Mouse (Mus musculus) bone marrow macrophage, adult 2 months (primary cell): ENCODE measurements around the gene Exoc4. TPM values are rescaled to one million over a fixed set of nuclear protein-coding genes. Genes with fewer than 3 reads are reported as not detected.

Source experiments
- H3K27ac ChIP-seq: 2 replicates; pipeline ENCODE4 v1.5.1; 2012; ENCODE audit warnings: low read depth, low read length; ENCODE audit not compliant: insufficient read depth
- H3K4me1 ChIP-seq: 2 replicates; pipeline ENCODE4 v1.6.1; 2012; ENCODE audit warnings: low read length; ENCODE audit not compliant: control insufficient read depth, insufficient read depth
- H3K4me3 ChIP-seq: 2 replicates; pipeline ENCODE4 v1.5.1; 2012; ENCODE audit warnings: mild to moderate bottlenecking, low read length, moderate library complexity; ENCODE audit not compliant: insufficient read depth
- CTCF ChIP-seq: IDR thresholded peaks from 2 replicates; pipeline ENCODE4 v1.5.1; 2012; ENCODE audit warnings: low read depth, mild to moderate bottlenecking, low read length, moderate library complexity
- POLR2A ChIP-seq: IDR thresholded peaks from 2 replicates; pipeline ENCODE4 v1.6.1; 2012; ENCODE audit warnings: mild to moderate bottlenecking, low read depth, low read length, borderline replicate concordance
- polyA plus RNA-seq: library from polyadenylated mRNA; stranded (reverse); fragments of >200 nt; gene quantifications from 2 replicates; pipeline ENCODE4 v1.2.4, GENCODE M21; 2012; ENCODE audit not compliant: missing spikeins, insufficient read depth, insufficient read length

Gene Exoc4
- polyA plus RNA-seq, 1 experiment: 42.5 TPM

DNA sequence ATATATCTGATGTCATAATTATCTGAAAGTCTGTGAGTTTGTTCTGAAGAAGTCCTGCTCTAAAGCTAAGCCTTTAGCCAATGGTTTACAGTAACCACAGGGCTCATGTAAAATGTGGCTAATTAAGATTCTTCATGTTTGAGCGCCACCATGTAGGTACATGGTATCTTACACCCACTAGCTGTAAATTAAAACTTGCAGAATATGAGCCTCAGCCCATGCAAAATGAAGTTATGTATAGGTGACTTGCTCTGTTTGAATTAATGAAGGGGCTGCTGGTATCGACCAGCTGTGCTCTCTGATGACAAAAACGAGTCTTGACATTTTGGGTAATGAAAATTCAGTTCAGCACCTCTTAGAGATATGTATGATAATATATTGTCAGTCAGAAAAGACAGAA lies 216.0 kb downstream of the Exoc4 start:
- no peak for TF ChIP-seq CTCF
- no peak for TF ChIP-seq POLR2A
- H3K27ac ChIP-seq: no peak overlapping the region
- H3K4me3 ChIP-seq: no peak overlapping the region
- no peaks in the 10 kb centered on the region for H3K4me1 ChIP-seq

- no peaks in the 10 kb centered on the region for H3K4me1 ChIP-seq
- no peak overlapping the region for H3K4me3 ChIP-seq
- TF ChIP-seq POLR2A (no peak), CTCF (no peak)
- H3K27ac ChIP-seq: no peak overlapping the region
Measured at GRCm38 (mm10) chr6:33465392-33465791, 216.5 kb downstream of the Exoc4 start.

DNA sequence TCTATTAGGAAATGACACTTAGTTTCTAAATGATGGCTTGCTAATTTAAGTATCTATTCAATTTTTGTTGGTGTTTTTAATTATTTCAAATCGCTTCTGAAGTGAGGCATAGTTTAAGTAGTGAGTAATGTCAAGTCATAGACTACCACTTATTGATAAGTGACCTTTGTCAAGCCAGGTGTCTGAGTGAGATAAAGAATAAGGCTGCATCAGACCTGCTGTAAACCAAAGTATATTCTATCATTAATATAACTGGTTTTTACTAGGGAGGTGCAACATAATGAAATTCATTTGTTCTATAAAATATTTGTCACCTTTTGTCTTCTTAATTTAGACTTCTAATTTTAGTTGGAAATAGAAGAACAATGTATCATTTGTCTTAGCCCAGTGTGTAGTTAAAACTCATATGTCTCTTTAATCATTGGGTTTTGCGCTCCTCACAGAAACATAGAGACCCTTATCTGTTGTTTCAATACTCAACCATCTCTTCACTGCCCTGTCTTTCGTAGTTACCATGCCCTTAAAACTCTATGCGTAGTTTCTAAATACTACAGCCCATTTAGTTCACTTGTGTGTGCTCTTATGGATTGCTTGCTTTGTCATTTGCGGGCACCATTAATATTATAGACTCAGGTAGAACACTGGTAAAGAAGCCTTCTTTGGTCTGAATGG lies 217.4 kb downstream of the Exoc4 start:
- no peak for TF ChIP-seq CTCF
- TF ChIP-seq POLR2A: no peak
- no peak overlapping the region for H3K27ac ChIP-seq
- no peak overlapping the region for H3K4me3 ChIP-seq
- H3K4me1 ChIP-seq: no peaks in the 10 kb centered on the region

GRCm38 (mm10) chr6:33468480-33468879 lies 219.6 kb downstream of the Exoc4 start:
- Histone ChIP-seq H3K4me1 (no peaks in the 10 kb centered on the region), H3K27ac (no peak overlapping the region), H3K4me3 (no peak overlapping the region)
- TF ChIP-seq CTCF: no peak
- TF ChIP-seq POLR2A: no peak

- Histone ChIP-seq H3K4me1 (no peaks in the 10 kb centered on the region), H3K27ac (no peak overlapping the region), H3K4me3 (no peak overlapping the region)
- no peak for TF ChIP-seq POLR2A
- TF ChIP-seq CTCF: no peak
Measured at GRCm38 (mm10) chr6:33476134-33476533, 227.2 kb downstream of the Exoc4 start.

- H3K4me1 ChIP-seq: peaks cover 5% of the 10 kb centered on the region
- H3K27ac ChIP-seq: peak overlapping the region; percentile 12
- no peak for TF ChIP-seq CTCF
- H3K4me3 ChIP-seq: no peak overlapping the region
Measured at GRCm38 (mm10) chr6:33484568-33484967, 235.7 kb downstream of the Exoc4 start.

GRCm38 (mm10) chr6:33489788-33490187 lies 240.9 kb downstream of the Exoc4 start:
- Histone ChIP-seq H3K4me3 (no peak overlapping the region), H3K27ac (no peak overlapping the region), H3K4me1 (peaks cover 2% of the 10 kb centered on the region; the same call in 1 of the 2 replicates)
- no peak for TF ChIP-seq CTCF
- no peak for TF ChIP-seq POLR2A

DNA sequence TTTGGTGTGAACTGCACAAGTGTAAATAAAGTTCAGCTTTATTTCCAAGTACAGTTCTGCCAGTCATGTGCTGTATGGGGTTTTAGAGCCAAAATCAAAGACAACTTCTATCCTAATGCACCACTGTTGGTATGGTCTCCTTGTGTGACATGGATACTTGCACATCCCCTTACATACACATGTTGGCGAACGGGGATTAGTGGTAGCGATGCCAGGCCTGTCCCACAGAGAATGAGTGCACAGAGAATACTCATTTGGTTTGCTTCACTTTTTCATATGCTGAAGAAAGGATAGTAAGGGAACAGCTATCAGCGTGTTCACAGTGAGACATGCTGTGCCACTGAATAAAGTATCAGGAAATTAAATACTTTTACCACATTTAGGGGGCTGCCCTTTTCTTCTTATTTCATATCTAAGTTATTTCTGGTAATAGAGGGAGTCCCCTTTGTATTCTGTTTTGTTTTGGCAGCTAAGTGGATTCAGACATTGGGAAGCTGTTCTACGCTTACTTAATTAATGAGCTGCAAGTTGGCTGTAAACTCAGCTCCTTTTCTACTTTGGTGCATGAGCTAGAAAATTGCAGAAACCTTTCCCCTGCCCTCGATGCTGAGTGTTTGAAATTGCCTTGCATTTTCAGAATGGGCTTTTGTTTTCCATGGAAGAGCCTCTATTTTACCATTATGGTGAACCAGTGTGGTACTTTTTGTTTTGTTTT lies 247.4 kb downstream of the Exoc4 start:
- TF ChIP-seq CTCF (no peak), POLR2A (no peak)
- peaks cover 3% of the 10 kb centered on the region; the same call in 1 of the 2 replicates for H3K4me1 ChIP-seq

DNA sequence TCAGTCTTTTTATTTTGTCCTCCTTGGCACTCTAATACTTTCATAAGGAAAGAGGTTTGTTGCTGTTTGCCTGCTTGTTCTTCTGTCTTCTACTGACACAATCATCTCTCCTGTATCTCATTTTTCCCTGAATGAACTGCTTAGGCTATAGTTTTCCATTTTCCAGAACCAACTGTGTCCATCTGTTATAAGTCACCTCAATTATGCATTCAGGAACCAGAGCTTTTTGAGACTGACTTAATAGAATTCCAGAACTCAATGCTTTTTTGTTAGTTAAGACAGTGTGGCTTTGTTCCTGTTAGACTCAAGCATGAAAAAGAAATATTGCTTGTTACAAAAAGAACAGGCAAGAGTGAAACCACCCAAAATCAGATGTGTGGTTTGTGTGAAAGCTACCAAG lies 248.5 kb downstream of the Exoc4 start:
- peaks cover 3% of the 10 kb centered on the region; the same call in 1 of the 2 replicates for H3K4me1 ChIP-seq
- H3K27ac ChIP-seq: no peak overlapping the region
- H3K4me3 ChIP-seq: no peak overlapping the region
- TF ChIP-seq CTCF: no peak
- no peak for TF ChIP-seq POLR2A

More for the DNA sequence above, 247.4 kb downstream of the Exoc4 start:
- Histone ChIP-seq H3K4me3 (no peak overlapping the region), H3K27ac (no peak overlapping the region)

GRCm38 (mm10) chr6:33502388-33502787 lies 253.5 kb downstream of the Exoc4 start:
- Histone ChIP-seq H3K27ac (no peak overlapping the region), H3K4me3 (no peak overlapping the region), H3K4me1 (peaks cover 3% of the 10 kb centered on the region; the same call in 1 of the 2 replicates)
- TF ChIP-seq POLR2A (no peak), CTCF (no peak)
